Mouse (Mus musculus): ENCODE data around the gene Fbxl22.

DNA sequence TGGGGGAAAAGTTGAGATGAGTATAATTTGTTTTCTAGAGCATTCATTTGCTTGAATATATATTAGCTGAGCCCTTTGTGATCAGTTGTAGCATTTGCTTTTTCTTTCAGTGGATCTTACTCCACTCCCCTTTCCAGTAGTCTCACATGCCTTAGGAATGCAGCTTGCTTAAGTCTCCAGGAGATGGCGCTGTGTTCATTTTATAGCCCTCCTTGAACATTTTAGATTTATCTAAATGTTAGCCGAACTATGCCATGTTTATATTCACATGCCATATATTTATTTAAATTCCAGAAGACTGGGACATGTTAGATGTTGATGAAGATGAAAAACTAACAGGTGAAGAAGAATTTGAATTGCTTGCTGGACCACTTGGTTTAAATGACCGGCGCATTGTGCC lies 49.3 kb downstream of the Fbxl22 start:
- TF ChIP-seq POLR2A (IDR thresholded peaks at IDR 0.05; ENCODE audit: insufficient read depth, low read length) (no peak), CTCF (IDR thresholded peaks at IDR 0.05; ENCODE audit: low read depth, low read length) (no peak)
